Mouse (Mus musculus): Measurements from ENCODE around the gene Olfr412. TPM values are rescaled to one million over a fixed set of nuclear protein-coding genes. Genes with fewer than 3 reads are reported as not detected.

Gene Olfr412
- polyA plus RNA-seq, 1 experiment from 2014 or later, result not detected

Other genes with a start within 250 kb of the Olfr412 start
- gene Olfr401, start 248.4 kb upstream of the Olfr412 start, polyA plus RNA-seq (2014; fragmentation: Nextera tagmentation; extraction: Ambion mirVana), result not detected in 2 replicates
- gene Olfr402, start 208.5 kb upstream of the Olfr412 start, polyA plus RNA-seq (2014; fragmentation: Nextera tagmentation; extraction: Ambion mirVana), result not detected in 2 replicates
- gene Olfr403, start 175.8 kb upstream of the Olfr412 start, polyA plus RNA-seq (2014; fragmentation: Nextera tagmentation; extraction: Ambion mirVana), result not detected in 2 replicates
- not detected in 2 replicates for gene Olfr43, start 150.7 kb upstream of the Olfr412 start, polyA plus RNA-seq (2014; fragmentation: Nextera tagmentation; extraction: Ambion mirVana)
- not detected in 2 replicates for gene Olfr406, start 102.3 kb upstream of the Olfr412 start, polyA plus RNA-seq (2014; fragmentation: Nextera tagmentation; extraction: Ambion mirVana)
- not detected in 2 replicates for gene Olfr59, start 78.3 kb upstream of the Olfr412 start, polyA plus RNA-seq (2014; fragmentation: Nextera tagmentation; extraction: Ambion mirVana)
- not detected in 2 replicates for gene Olfr410, start 24.0 kb upstream of the Olfr412 start, polyA plus RNA-seq (2014; fragmentation: Nextera tagmentation; extraction: Ambion mirVana)
- gene Olfr411, start 9.4 kb upstream of the Olfr412 start, polyA plus RNA-seq (2014; fragmentation: Nextera tagmentation; extraction: Ambion mirVana), result not detected in 2 replicates
- 5.6 and 6.6 TPM in 2 replicates for gene Rap1gap2, start 248.8 kb downstream of the Olfr412 start, polyA plus RNA-seq (2014; fragmentation: Nextera tagmentation; extraction: Ambion mirVana)

All from stomach, embryonic 14.5 days (tissue).